Mouse (Mus musculus): Measurements from ENCODE around the gene Tmem184a. TPM values are rescaled to one million over a fixed set of nuclear protein-coding genes. Genes with fewer than 3 reads are reported as not detected.
A peak's percentile ranks its signal among the peaks of the same experiment; 100 is the strongest.

Gene Tmem184a
- polyA plus RNA-seq, 1 experiment from 2014 or later = 13.9 TPM

GRCm38 (mm10) chr5:139804107-139804551 is 15.6 kb downstream of the Tmem184a start:
- 12% methylated on average over 6 of the region's 6 CpGs for WGBS
- no peaks in the 10 kb centered on the region for H3K27me3 ChIP-seq (ENCODE audit: control insufficient read depth, insufficient read depth, low read depth, low read length)
- peaks cover 11% of the 10 kb centered on the region for H3K4me1 ChIP-seq (replicated peaks; ENCODE audit: control insufficient read depth, insufficient read depth, low read length)
- H3K4me3 ChIP-seq (ENCODE audit: low read length) = no peak overlapping the region
- peaks cover 16% of the 10 kb centered on the region for H3K36me3 ChIP-seq (ENCODE audit: control insufficient read depth, insufficient read depth, low read length)
- H3K4me2 ChIP-seq (ENCODE audit: low read depth, low read length) = peak overlapping the region; percentile 21; the same call in 1 of the 2 replicates
- H3K27ac ChIP-seq (ENCODE audit: low read length) = peak overlapping the region; percentile 65
- ATAC-seq (ENCODE audit: low read depth) = peak; percentile 64
- no peaks in the 10 kb centered on the region for H3K9me3 ChIP-seq (ENCODE audit: control insufficient read depth, low read length)
- H3K9ac ChIP-seq (ENCODE audit: low read length) = peak overlapping the region; percentile 31; the same call in 1 of the 2 replicates

GRCm38 (mm10) chr5:139803601-139804102 is 16.1 kb downstream of the Tmem184a start:
- Histone ChIP-seq H3K36me3 (ENCODE audit: control insufficient read depth, insufficient read depth, low read length) (peaks cover 15% of the 10 kb centered on the region), H3K27ac (ENCODE audit: low read length) (peak overlapping the region; percentile 65), H3K9me3 (ENCODE audit: control insufficient read depth, low read length) (no peaks in the 10 kb centered on the region), H3K9ac (ENCODE audit: low read length) (peak overlapping the region; percentile 31; the same call in 1 of the 2 replicates), H3K4me1 (replicated peaks; ENCODE audit: control insufficient read depth, insufficient read depth, low read length) (peaks cover 12% of the 10 kb centered on the region), H3K4me3 (ENCODE audit: low read length) (no peak overlapping the region), H3K27me3 (ENCODE audit: control insufficient read depth, insufficient read depth, low read depth, low read length) (no peaks in the 10 kb centered on the region), H3K4me2 (ENCODE audit: low read depth, low read length) (peak overlapping the region; percentile 21; the same call in 1 of the 2 replicates)
- ATAC-seq (ENCODE audit: low read depth) = peak; percentile 84
- WGBS = 9% methylated on average over 12 of the region's 12 CpGs

- peak overlapping the region; percentile 60 for H3K27ac ChIP-seq (ENCODE audit: low read length)
- no peak for ATAC-seq (ENCODE audit: low read depth)
- H3K9ac ChIP-seq (ENCODE audit: low read length) = no peak overlapping the region
- no peak overlapping the region for H3K4me3 ChIP-seq (ENCODE audit: low read length)
- 69% methylated on average over 8 of the region's 8 CpGs for WGBS
- H3K4me2 ChIP-seq (ENCODE audit: low read depth, low read length) = no peak overlapping the region
- H3K9me3 ChIP-seq (ENCODE audit: control insufficient read depth, low read length) = no peaks in the 10 kb centered on the region
- H3K4me1 ChIP-seq (replicated peaks; ENCODE audit: control insufficient read depth, insufficient read depth, low read length) = peaks cover 17% of the 10 kb centered on the region
- H3K27me3 ChIP-seq (ENCODE audit: control insufficient read depth, insufficient read depth, low read depth, low read length) = no peaks in the 10 kb centered on the region
- peaks cover 15% of the 10 kb centered on the region for H3K36me3 ChIP-seq (ENCODE audit: control insufficient read depth, insufficient read depth, low read length)
Measured at GRCm38 (mm10) chr5:139803165-139803564, 16.6 kb downstream of the Tmem184a start.

- 91% methylated on average over 10 of the region's 10 CpGs for WGBS
- H3K4me3 ChIP-seq (ENCODE audit: low read length) = no peak overlapping the region
- H3K27me3 ChIP-seq (ENCODE audit: control insufficient read depth, insufficient read depth, low read depth, low read length) = no peaks in the 10 kb centered on the region
- H3K27ac ChIP-seq (ENCODE audit: low read length) = no peak overlapping the region
- no peak overlapping the region for H3K4me2 ChIP-seq (ENCODE audit: low read depth, low read length)
- H3K36me3 ChIP-seq (ENCODE audit: control insufficient read depth, insufficient read depth, low read length) = peaks cover 15% of the 10 kb centered on the region
- peaks cover 29% of the 10 kb centered on the region for H3K4me1 ChIP-seq (replicated peaks; ENCODE audit: control insufficient read depth, insufficient read depth, low read length)
- ATAC-seq (ENCODE audit: low read depth) = no peak
- no peaks in the 10 kb centered on the region for H3K9me3 ChIP-seq (ENCODE audit: control insufficient read depth, low read length)
- H3K9ac ChIP-seq (ENCODE audit: low read length) = no peak overlapping the region
Measured at GRCm38 (mm10) chr5:139801880-139802279, 17.8 kb downstream of the Tmem184a start.

- Histone ChIP-seq H3K4me1 (replicated peaks; ENCODE audit: control insufficient read depth, insufficient read depth, low read length) (peaks cover 36% of the 10 kb centered on the region), H3K9ac (ENCODE audit: low read length) (no peak overlapping the region), H3K9me3 (ENCODE audit: control insufficient read depth, low read length) (no peaks in the 10 kb centered on the region), H3K4me3 (ENCODE audit: low read length) (no peak overlapping the region), H3K27ac (ENCODE audit: low read length) (no peak overlapping the region), H3K4me2 (ENCODE audit: low read depth, low read length) (no peak overlapping the region), H3K36me3 (ENCODE audit: control insufficient read depth, insufficient read depth, low read length) (peaks cover 15% of the 10 kb centered on the region), H3K27me3 (ENCODE audit: control insufficient read depth, insufficient read depth, low read depth, low read length) (no peaks in the 10 kb centered on the region)
- ATAC-seq (ENCODE audit: low read depth) = no peak
- 86% methylated on average over 8 of the region's 8 CpGs for WGBS
Measured at GRCm38 (mm10) chr5:139801231-139801630, 18.5 kb downstream of the Tmem184a start.

GRCm38 (mm10) chr5:139799801-139800590 is 19.7 kb downstream of the Tmem184a start:
- Histone ChIP-seq H3K4me1 (replicated peaks; ENCODE audit: control insufficient read depth, insufficient read depth, low read length) (peaks cover 41% of the 10 kb centered on the region), H3K36me3 (ENCODE audit: control insufficient read depth, insufficient read depth, low read length) (peaks cover 15% of the 10 kb centered on the region), H3K9ac (ENCODE audit: low read length) (no peak overlapping the region), H3K27me3 (ENCODE audit: control insufficient read depth, insufficient read depth, low read depth, low read length) (no peaks in the 10 kb centered on the region), H3K27ac (ENCODE audit: low read length) (no peak overlapping the region), H3K4me2 (ENCODE audit: low read depth, low read length) (no peak overlapping the region), H3K9me3 (ENCODE audit: control insufficient read depth, low read length) (no peaks in the 10 kb centered on the region), H3K4me3 (ENCODE audit: low read length) (no peak overlapping the region)
- ATAC-seq (ENCODE audit: low read depth) = no peak
- WGBS = 87% methylated on average over 33 of the region's 33 CpGs

GRCm38 (mm10) chr5:139799041-139799440 is 20.7 kb downstream of the Tmem184a start:
- 83% methylated on average over 8 of the region's 9 CpGs for WGBS
- Histone ChIP-seq H3K9me3 (ENCODE audit: control insufficient read depth, low read length) (no peaks in the 10 kb centered on the region), H3K4me3 (ENCODE audit: low read length) (no peak overlapping the region), H3K4me2 (ENCODE audit: low read depth, low read length) (no peak overlapping the region), H3K4me1 (replicated peaks; ENCODE audit: control insufficient read depth, insufficient read depth, low read length) (peaks cover 39% of the 10 kb centered on the region), H3K9ac (ENCODE audit: low read length) (no peak overlapping the region), H3K36me3 (ENCODE audit: control insufficient read depth, insufficient read depth, low read length) (peaks cover 15% of the 10 kb centered on the region), H3K27ac (ENCODE audit: low read length) (no peak overlapping the region), H3K27me3 (ENCODE audit: control insufficient read depth, insufficient read depth, low read depth, low read length) (no peaks in the 10 kb centered on the region)
- no peak for ATAC-seq (ENCODE audit: low read depth)

GRCm38 (mm10) chr5:139798168-139798900 is 21.4 kb downstream of the Tmem184a start:
- peak overlapping the region; percentile 20; the same call in 1 of the 2 replicates for H3K9ac ChIP-seq (ENCODE audit: low read length)
- H3K4me3 ChIP-seq (ENCODE audit: low read length) = no peak overlapping the region
- ATAC-seq (ENCODE audit: low read depth) = peak; percentile 15

More at GRCm38 (mm10) chr5:139798168-139798900, 21.4 kb downstream of the Tmem184a start:
- peaks cover 39% of the 10 kb centered on the region for H3K4me1 ChIP-seq (replicated peaks; ENCODE audit: control insufficient read depth, insufficient read depth, low read length)
- H3K9me3 ChIP-seq (ENCODE audit: control insufficient read depth, low read length) = no peaks in the 10 kb centered on the region
- peak overlapping the region; percentile 16; the same call in 1 of the 2 replicates for H3K4me2 ChIP-seq (ENCODE audit: low read depth, low read length)
- WGBS = 29% methylated on average over 11 of the region's 12 CpGs
- no peaks in the 10 kb centered on the region for H3K27me3 ChIP-seq (ENCODE audit: control insufficient read depth, insufficient read depth, low read depth, low read length)
- peaks cover 15% of the 10 kb centered on the region for H3K36me3 ChIP-seq (ENCODE audit: control insufficient read depth, insufficient read depth, low read length)
- H3K27ac ChIP-seq (ENCODE audit: low read length) = peak overlapping the region; percentile 56
